Mouse (Mus musculus): ENCODE measurements around the gene Smg8.
"Not testable (repeated sequence)": the region's sequence is repeated elsewhere in the genome, so short reads cannot be mapped to it uniquely, and the experiment has no call there.

Gene Smg8

GRCm38 (mm10) chr11:87086290-87086984, at the start of gene Smg8:
TSS of gene Smg8 (minus strand) at chr11:87086774.
- DNase-seq (ENCODE audit: low spot score in 2 of 2): peak; percentile 69 to 73

GRCm38 (mm10) chr11:87136233-87136632, 49.7 kb upstream of the Smg8 start:
- DNase-seq (ENCODE audit: low spot score in 2 of 2): no peak

- DNase-seq (ENCODE audit: low spot score in 2 of 2): peak; percentile 88 to 89
These were observed 40.5 kb upstream of the Smg8 start, which contains the start of gene Trim37 for GRCm38 (mm10) chr11:87126824-87127816. TSS of gene Trim37 (plus strand) at chr11:87127077.

- no peak for DNase-seq (ENCODE audit: low spot score in 2 of 2)
These were observed 39.8 kb upstream of the Smg8 start for GRCm38 (mm10) chr11:87126281-87126823.

- DNase-seq (ENCODE audit: low spot score in 2 of 2): no peak
These were observed 39.0 kb upstream of the Smg8 start for GRCm38 (mm10) chr11:87125562-87125961.

GRCm38 (mm10) chr11:87121864-87122263, 35.3 kb upstream of the Smg8 start:
- DNase-seq (ENCODE audit: low spot score in 2 of 2): no peak

- DNase-seq (ENCODE audit: low spot score in 2 of 2): no peak
These were observed 23.8 kb upstream of the Smg8 start for GRCm38 (mm10) chr11:87110172-87110909.

- no peak for DNase-seq (ENCODE audit: low spot score in 2 of 2)
These were observed 23.1 kb upstream of the Smg8 start for GRCm38 (mm10) chr11:87109519-87110171.

GRCm38 (mm10) chr11:87108755-87109518, 22.4 kb upstream of the Smg8 start, which contains the start of gene Ska2:
TSS of gene Ska2 (plus strand) at chr11:87109234.
- DNase-seq (ENCODE audit: low spot score in 2 of 2): peak; percentile 98 to 99

- DNase-seq (ENCODE audit: low spot score in 2 of 2): no peak
These were observed 21.8 kb upstream of the Smg8 start, which contains the start of gene Prr11 for GRCm38 (mm10) chr11:87108409-87108754. TSS of gene Prr11 (minus strand) at chr11:87108708.

GRCm38 (mm10) chr11:87087142-87087541, 568 bp upstream of the Smg8 start:
- DNase-seq (ENCODE audit: low spot score in 2 of 2): no peak

- no peak for DNase-seq (ENCODE audit: low spot score in 2 of 2)
These were observed 1.1 kb downstream of the Smg8 start for GRCm38 (mm10) chr11:87085461-87085860.

GRCm38 (mm10) chr11:87083712-87084111, 2.9 kb downstream of the Smg8 start:
- no peak for DNase-seq (ENCODE audit: low spot score in 2 of 2)

- DNase-seq (ENCODE audit: low spot score in 2 of 2): peak; percentile 84 to 87
These were observed 12.6 kb downstream of the Smg8 start, which contains the start of gene Gdpd1 for GRCm38 (mm10) chr11:87073866-87074440. TSS of gene Gdpd1 (minus strand) at chr11:87074062.

- peak; percentile 57 to 67 for DNase-seq (ENCODE audit: low spot score in 2 of 2)
These were observed 13.2 kb downstream of the Smg8 start for GRCm38 (mm10) chr11:87073343-87073865.

GRCm38 (mm10) chr11:87062087-87062486, 24.5 kb downstream of the Smg8 start:
- no peak for DNase-seq (ENCODE audit: low spot score in 2 of 2)

- DNase-seq (ENCODE audit: low spot score in 2 of 2): no peak
These were observed 26.2 kb downstream of the Smg8 start for GRCm38 (mm10) chr11:87060410-87060809.

- DNase-seq (ENCODE audit: low spot score in 2 of 2): no peak
These were observed 30.3 kb downstream of the Smg8 start for GRCm38 (mm10) chr11:87056286-87056685.

GRCm38 (mm10) chr11:87048900-87049299, 37.7 kb downstream of the Smg8 start:
- DNase-seq (ENCODE audit: low spot score in 2 of 2): not testable (repeated sequence)

All from right cerebral cortex, postnatal 36 days (tissue).